Mouse (Mus musculus): Measurements from ENCODE around the gene Phox2a.
A peak's percentile ranks its signal among the peaks of the same experiment; 100 is the strongest.

Gene Phox2a

DNA sequence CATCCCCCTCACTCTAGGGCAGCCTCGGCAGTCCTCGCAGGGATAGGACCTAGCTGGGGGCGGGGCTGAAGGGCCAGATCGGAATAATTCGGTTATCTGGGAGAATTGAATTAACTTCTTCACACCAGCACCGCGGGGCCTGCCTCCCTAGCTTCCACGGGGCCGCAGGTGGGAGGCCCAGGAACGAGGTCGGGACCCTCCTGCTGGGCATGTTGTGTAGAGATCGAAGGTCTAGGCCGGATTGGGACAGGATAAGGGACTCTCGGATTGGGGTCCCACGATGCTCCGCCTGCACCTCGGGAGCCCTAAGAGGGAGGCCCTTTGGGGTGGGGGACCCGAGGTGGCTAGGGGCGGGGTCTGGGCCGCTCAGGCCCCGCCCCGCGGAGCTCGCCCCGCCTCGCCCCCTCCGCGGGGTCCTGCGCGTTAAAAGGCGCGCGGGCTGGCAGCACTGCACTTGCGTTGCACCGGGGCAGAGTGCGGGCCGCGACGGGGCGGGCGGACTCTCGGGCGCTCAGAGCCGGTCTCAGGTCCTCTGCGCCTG, at the start of gene Phox2a:
Gene Phox2a (plus strand): TSS at position 453 of the 541 bp plus-strand sequence.
- DNase-seq (ENCODE audit: low read depth), result no peak

DNA sequence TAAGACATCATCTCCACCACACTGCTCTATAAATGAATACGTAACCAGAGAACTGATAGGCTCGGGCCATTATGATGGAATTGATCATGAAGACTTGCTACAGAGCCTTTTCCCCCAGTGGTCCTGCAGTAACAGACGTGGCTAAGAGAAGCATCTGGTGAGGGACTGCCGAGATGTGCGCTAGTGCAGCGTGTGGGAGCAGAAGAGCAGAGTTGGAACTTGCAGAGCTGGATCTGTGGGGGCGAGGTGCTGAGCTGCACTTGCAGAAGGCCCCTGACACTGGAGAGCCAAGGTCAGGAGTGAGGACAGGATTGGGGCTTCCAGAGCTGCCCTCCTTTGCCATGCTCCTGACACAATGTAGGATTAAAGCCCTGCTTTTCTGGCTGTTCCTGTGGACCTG, 48.1 kb upstream of the Phox2a start:
- DNase-seq (ENCODE audit: low read depth), result no peak

DNA sequence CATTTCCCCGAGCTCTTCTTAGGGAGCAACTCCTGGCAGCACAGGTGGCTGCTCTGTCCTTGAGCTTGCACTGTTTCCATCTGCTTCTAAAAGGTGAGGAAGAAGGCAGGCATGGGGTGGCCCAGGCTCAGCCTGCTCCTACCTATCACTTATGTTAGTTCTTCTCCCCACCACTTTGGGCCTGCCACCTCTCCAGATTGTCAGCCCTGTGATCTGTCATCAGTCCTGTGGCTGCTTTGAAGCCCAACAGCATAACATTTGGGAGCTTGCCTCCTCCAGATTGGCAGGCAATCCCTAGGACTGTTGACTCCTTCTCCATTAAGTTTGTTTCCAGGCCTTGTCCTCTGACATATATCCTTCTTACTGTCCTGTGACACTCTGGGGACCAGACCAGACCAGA, 46.5 kb upstream of the Phox2a start:
- DNase-seq (ENCODE audit: low read depth), result no peak

DNA sequence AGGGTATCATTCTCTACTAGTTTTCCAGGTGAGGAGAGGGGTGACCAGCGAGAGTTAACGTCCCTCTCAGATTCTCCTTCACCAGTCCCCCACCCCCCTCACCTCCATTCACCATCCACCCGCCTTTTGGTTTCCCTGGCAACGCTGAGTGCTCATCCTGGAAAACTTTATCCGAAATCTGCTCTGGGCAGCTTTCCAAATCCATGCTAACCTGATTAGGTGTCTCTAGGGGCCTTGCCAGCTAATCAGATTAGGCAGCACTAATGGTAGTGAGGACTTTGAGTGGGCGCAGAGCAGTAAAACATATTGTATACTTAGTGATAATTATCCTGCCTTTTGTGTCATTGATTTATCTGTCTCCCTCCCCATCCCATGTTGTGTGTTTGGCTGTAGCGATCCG, 45.4 kb upstream of the Phox2a start:
- peak; percentile 8 for DNase-seq (ENCODE audit: low read depth)

DNA sequence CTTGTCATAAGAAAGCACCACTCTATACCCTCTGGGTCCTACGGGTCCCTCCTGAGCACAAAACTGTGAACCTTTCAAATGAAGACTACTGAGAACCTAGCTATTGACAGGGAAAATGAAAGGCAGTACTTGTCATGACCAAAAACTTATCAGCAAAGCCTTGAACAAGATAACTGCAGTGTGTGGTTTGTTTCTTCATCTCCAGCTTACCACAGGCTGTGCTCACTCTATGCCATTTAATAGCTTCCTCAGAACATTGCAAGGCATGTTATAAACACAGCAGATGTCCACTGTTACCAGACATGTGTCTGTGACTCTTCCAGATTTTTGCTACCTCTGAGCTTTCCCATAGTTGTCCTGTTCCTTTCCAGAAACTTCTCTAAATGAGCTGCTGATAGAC, 41.1 kb upstream of the Phox2a start:
- no peak for DNase-seq (ENCODE audit: low read depth)

DNA sequence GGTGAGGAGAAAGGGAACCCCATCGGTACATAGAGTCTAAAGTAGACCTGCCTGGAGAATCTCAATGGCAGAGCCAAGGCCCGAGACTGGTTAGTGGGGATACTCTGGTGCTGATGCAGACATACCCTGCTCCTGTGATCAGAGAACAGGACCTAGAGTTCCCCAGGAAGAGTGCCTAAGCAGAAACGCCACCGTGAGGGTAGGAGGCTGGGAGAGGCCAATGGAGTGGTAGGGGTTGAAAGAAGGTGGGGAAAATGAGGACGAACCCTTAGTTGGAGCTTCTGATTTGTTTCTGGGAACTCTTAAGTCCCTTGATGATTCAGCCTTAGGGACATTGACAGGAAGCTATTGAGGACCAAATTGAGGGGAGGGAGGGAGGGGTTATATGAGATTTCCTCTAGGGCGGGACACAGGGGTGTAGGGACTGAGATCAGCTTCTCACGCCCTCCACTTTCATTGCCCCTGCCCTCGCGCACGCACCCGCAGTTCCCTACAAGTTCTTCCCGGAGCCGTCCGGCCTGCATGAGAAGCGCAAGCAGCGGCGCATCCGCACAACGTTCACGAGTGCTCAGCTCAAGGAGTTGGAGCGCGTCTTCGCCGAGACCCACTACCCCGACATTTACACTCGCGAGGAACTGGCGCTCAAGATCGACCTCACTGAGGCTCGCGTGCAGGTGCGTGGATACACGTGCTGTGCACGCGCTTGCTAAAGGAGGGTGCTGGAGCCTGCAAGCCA, 2.4 kb downstream of the Phox2a start:
- no peak for DNase-seq (ENCODE audit: low read depth)

DNA sequence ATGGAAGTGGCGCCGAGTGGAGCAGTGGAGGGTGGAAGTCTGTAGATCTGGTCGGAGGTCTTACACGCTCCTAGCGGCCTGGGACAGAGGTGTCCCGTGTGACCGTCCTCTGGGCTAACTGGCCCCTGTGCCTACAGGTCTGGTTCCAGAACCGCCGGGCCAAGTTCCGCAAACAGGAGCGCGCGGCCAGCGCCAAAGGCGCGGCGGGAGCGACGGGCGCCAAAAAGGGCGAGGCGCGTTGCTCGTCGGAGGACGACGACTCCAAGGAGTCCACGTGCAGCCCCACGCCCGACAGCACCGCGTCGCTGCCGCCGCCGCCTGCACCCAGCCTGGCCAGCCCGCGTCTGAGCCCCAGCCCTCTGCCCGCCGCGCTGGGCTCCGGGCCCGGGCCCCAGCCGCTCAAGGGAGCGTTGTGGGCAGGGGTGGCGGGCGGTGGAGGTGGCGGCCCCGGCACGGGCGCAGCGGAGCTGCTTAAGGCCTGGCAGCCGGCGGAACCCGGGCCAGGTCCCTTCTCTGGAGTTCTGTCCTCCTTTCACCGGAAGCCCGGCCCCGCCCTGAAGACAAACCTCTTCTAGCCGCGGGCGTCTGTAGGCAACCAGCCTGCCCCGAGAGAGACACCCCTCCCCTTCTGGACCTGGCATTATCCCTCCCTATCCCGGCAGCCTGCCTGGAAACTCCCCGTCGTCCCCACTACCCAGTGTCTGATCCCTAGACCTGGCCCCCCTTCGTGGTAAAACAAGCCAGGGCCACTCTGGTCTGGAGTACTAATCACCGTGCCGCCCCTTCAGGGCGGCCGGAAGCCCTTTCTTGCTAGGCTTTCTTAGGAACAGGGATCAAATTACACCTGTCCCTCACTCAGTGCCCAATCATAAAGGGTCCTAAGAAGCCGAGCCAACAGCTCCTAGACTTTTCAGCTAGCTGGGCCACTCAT, 3.7 kb downstream of the Phox2a start:
- DNase-seq (ENCODE audit: low read depth), result no peak

DNA sequence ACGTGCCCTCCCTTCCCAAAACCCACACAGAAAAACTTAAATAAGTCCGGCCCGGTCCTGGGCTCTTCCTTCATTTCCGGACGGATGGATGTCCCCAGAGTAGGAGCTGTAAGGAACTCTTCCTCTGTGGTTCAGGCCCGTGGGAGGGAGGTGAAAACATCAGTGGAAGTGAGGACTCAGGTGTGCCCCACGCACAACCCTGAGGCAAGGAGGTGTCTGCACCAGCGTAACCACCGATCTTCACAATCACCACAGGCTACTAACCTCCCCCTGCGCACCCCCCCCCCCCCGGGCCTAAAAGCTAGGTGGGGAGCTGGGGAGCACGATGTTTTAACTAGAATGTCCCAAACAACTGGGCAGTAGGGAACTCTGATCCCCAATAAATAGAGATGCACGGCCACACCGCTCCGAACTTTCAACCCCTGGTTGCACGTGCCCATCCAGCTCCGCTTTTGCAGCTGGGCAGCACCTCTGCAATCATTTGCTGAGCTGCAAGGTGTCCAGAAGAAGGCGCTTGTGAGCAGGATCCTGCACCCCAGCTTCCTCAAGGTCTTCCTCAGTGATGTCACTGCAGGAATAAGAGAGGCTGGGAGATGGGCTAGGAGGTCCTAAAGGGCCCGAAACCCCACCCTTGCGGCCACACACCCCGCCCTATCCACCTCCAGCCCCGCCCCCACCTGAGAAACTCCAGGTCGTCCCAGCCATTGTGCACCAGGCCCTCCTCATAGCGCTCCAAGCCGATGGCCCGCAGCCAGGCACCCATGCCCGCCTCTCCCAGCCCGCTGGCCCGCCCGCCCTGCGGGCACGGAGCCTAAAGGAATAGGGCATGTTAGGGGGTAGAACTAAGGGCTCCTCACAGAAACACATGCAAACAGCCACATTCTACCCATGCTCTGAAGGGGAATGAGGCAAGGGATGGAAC, 5.0 kb downstream of the Phox2a start:
- peak; percentile 14 for DNase-seq (ENCODE audit: low read depth)

DNA sequence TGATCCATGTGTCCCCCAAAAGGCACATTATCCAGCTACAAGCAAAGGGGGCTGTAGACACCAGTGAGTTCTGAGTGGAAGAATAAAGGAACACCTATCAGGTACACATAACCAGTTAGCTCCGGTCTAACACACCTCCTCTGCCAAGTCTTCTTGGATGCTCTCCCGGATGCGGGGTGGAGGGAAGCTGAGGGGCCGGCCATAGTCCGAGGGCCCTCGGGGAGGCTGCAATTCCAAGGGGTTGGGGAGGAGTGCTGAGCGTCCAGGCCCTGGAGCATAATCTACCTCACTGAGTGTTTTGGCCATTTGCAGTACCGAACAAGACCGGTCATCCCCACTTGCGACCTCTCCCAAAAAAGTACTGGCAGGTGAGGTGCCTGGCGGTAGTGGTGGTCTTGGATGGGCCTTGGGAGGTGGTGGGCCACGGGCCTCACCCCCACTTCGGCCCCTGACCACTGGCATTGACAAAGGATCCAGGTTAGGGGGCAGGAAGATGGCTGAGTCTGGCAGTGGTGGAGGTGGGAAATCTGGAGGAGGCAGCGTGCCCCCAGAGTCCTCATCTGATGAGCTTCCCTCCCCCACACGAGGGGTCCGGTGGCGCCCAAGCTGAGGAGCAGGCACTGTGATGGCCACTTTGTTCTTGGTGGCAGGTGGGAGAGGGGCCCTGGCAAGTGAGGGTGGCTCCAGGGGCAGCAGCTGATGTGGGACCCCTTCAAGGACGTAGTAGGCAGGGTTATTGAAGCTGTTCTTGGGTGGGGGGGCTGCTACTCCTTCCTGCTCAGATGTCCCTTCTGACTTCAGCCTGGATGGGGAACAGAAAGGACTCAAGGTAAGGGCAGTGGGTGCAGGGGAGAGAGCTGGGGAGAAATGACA, 5.9 kb downstream of the Phox2a start:
- no peak for DNase-seq (ENCODE audit: low read depth)

DNA sequence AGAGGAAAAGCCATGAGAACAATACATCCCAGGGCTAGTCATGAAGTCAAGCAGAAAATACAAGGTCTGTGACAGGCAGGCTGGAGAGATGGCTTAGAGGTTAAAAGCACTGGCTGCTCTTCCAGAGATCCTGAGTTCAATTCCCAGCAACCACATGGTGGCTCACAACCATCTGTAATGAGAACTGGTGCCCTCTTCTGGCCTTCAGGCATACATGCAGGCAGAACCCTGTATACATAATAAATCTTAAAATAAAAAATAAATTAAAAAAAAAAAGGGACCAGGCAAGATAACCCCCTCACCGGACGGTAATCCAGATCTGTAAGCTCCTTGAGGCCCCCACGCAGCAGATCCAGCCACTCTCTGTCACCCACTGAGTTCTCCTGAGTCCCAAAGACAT, 12.3 kb downstream of the Phox2a start:
- DNase-seq (ENCODE audit: low read depth), result no peak

DNA sequence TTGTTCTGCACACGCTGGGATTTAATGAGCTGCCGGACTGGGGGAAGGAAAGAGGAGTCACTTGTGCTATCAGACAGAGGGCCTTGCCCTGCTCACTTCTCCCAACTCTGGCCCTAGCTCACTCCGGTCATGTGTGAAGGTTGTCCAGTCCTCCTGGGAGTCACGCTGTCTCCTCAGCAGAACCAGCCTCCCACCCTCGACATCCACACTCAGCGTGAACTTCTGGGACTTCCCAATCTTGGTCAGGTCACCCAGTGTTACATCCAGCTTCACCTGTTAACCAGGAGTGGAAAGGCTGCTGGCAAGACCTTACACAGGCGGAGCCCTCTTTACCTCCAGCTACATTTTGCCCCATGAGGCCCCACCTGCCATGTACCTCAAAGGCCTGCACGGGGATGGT, 13.3 kb downstream of the Phox2a start:
- no peak for DNase-seq (ENCODE audit: low read depth)

DNA sequence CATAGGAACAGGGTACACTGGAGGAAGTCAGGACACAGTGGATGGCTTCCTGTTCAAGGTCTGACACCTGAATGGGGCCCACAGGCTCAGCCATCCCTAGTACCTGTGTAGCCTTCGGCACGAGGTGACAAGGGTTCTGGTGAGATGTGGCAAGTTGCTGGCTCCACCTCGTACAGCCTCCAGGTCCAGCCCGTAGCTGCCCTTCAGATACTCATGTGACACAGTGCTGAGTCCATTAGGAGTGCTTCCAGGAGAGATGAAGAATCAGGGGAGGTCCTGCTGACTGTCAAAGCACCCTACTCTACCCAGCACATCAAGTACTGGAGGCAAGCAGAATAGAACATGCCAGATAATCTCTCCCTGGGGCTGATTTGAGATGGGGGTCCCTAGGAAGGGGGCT, 14.3 kb downstream of the Phox2a start:
- no peak for DNase-seq (ENCODE audit: low read depth)

DNA sequence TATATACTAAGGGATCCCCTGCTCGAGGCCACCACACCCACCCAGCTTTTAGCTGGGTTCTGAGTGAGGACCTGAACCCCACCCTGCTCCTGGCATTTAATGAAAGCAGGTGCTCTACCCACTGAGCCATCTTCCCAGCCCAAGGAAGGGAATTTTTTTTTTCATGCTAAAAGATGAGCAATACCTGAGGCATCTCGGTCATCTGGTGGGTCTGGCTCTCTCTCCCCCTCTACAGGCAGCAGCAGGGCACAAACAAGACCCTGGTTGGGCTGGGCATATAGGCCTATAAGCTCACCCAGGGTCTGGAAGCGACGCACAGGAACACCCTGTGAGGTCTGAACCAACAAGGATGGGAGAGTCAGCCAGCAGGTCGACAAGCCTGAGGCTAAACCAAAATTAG, 15.2 kb downstream of the Phox2a start:
- peak; percentile 33 for DNase-seq (ENCODE audit: low read depth)

DNA sequence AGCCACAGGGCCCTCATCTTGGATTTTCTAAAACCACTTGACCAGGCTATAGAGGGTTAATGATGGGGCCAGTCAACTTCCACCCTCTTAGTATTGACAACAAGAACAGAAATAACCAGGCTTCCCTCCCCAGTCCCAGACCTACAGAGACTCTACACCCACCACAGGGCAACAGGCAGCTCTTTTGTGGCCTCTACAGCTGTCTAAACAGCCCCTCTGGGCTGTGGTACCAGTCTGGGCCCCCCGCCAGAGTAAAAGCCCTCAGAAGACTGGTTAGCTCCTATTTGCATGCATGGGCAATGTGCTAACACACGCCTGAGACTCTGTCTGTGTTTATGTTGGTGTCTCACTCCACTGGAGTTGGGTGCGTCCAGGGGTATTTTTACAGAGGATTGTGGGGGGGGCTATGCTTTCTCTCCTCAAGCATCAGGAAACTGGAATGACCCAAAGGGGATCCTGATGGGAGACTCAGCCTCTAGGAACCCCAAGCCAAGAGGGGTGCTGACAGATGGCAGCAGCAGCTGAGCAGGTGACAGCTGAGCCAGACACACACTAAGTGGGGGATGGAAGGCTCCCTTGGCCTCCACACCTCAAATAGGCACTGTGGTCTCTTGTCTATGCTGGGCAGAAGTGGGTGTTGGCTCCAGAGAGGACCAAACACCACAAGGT, 15.9 kb downstream of the Phox2a start:
- no peak for DNase-seq (ENCODE audit: low read depth)

DNA sequence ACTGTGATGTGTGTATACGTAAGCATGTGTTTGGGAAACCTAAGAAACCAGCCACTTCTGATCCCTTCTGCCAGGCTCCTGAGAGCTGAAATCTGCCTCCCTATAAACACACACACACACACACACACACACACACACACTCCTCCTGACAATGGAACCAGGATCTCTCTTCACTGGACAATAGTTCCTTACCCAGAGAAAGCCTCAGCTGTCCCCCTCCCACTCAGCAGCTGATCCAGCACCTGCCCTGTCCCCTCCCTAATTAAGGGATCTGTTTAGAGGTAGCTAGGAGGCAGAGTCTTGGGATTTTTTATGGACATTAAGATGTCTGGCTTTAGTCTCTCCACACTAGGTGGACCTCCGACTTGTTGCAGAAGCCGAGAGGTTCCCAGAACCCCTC, 16.8 kb downstream of the Phox2a start:
- DNase-seq (ENCODE audit: low read depth), result no peak

DNA sequence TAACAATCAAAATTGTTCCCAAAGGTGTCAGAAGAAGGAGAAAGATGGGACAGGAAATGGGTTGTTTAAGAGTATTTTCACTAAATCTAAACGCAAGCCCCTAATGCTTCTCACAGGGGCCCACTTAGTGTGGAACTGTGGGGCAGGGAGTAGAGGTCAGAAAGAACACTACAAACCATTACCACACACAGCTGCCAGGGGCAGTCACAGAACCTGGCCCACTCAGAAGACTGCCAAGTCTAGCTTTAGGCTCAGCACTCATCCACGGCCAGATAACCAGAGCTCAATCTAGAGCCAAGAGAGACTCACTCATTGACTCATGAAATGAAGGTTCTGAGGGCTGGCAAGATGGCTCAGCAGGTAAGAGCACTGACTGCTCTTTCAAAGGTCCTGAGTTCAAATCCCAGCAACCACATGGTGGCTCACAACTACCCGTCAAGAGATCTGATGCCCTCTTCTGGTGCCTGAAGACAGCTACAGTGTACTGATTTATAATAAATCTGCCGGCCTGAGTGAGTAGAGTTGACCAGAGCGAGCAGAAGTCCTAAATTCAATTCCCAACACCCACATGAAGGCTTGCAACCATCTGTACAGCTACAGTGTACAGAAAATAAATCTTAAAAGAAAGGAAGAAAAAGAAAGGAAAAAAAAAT, 17.5 kb downstream of the Phox2a start:
- DNase-seq (ENCODE audit: low read depth), result peak; percentile 63

DNA sequence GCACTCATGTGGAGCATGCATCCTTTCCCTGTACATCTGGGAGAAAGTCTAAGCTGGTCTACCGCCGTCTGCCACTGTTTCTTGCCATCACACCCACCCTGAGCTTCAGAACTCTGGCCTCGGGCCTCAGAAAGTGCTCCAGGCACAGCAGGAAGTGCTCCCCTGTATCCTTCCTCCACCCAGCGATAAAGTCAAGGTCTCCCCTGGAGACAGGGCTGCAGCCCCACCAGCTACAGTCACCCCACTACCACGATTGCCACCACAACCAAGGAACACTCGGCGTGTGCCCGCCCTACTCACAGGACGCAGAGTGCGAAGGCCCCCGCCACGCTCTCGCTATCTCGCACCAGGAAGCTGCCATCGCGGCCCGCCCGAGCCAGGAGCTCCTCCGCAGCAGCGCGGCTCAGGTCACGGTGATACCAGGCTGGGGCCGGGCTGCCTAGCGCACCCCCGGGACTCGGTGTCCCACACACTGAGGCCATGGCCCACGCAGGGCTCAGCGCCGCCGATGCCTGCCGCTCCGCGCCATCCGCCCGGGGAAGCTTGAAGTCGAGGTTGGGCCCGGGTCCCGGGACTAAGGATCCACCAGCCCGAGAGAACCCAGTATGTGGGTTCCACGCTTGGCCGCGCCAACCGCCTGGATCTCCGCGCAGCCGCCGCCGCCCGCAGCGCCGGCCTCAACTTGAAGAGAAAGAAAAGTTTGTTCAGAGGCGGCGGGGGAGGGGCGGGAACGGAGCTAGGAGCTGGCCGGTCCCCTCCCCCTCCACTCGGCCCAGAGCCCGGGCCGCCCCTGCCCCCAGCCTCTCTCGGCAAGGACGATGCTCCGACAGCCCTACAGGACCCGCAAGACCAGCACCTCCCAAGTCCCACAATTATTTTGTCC, 18.4 kb downstream of the Phox2a start:
- peak; percentile 83 for DNase-seq (ENCODE audit: low read depth)

DNA sequence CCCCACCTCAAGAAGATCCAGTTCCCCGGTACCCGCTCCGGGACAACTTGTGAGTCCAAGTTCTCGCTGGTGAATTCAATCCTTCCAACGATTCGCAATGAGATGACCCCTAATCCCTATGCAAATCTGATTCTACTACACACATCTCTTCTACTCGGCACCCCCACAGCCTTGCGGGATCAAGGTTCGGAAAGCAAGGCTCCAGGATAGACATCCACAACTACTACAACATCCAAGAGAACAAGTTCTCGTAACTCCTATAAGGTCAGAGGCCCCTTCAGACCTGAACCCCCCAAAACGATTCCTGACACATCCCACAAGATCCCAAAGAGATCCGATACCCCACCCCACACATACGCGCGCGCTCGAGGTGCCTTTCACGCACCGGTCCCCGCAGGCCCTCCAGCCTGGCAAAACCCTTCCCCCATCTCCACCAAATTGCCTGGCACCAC, 19.1 kb downstream of the Phox2a start:
- no peak for DNase-seq (ENCODE audit: low read depth)

Data from NIH3T3 (cell line).